Mouse (Mus musculus) spleen, adult 2 months (tissue): ENCODE results near the gene Ptms.

Experiments used
- CTCF ChIP-seq: fragments of 200-500 bp; IDR thresholded peaks from 2 replicates; pipeline ENCODE4 v1.5.1; 2011; ENCODE audit warnings: mild to moderate bottlenecking, inconsistent platforms; ENCODE audit not compliant: insufficient read depth, insufficient read length, insufficient replicate concordance; ENCODE audit errors: extremely low read depth
- POLR2A ChIP-seq: fragments of 200-500 bp; IDR thresholded peaks from 2 replicates; pipeline ENCODE4 v1.6.1; 2011; ENCODE audit warnings: low read depth, low read length, inconsistent platforms

DNA sequence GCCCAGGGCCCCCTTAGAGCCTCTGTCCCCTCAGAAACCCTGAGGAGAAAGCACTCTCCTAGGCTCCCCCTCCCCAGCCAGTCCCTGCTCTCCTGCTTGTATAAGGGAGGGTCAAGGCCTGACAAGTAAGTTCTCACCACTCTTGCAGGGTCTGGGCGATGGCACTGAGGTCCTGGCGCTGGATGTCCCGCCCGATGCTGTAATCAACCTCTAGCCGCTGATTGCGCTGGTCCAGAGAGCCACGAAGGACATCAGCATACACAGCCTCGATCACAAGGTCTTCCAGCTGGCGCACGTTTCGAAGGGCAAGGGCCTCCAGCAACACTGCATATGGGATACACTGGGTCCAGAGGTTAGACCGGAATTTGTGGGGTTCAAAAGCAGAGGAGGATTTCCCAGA, 41.1 kb upstream of the Ptms start:
- no peak for TF ChIP-seq CTCF
- TF ChIP-seq POLR2A = no peak
